Mouse (Mus musculus): ENCODE measurements around the gene Cep85l. TPM values are rescaled to one million over a fixed set of nuclear protein-coding genes. Genes with fewer than 3 reads are reported as not detected.

The Cep85l gene
- total and polyA plus RNA-seq, 3 experiments = 4.3 to 16.5 (median 16.2) TPM

- peaks cover 15% of the 10 kb centered on the region for H3K36me3 ChIP-seq (ENCODE audit: control insufficient read depth, insufficient read depth, low read length)
- DNase-seq = no peak
- TF ChIP-seq POLR2A (IDR thresholded peaks at IDR 0.05; ENCODE audit: insufficient read depth, low read depth, low read length) (no peak), EP300 (IDR thresholded peaks at IDR 0.05; ENCODE audit: insufficient read depth, low read depth, low read length) (no peak), CTCF (IDR thresholded peaks at IDR 0.05) (no peak)
- peak overlapping the region; percentile 98 for H3K4me3 ChIP-seq
- peak overlapping the region; percentile 99 for H3K27ac ChIP-seq
- peak overlapping the region; percentile 100; the same call in 1 of the 2 replicates for H3K9ac ChIP-seq (ENCODE audit: low read depth, low read length)
- H3K4me1 ChIP-seq (ENCODE audit: control insufficient read depth, insufficient read depth, low read length) = peaks cover 7% of the 10 kb centered on the region
- H3K79me2 ChIP-seq (replicated peaks; ENCODE audit: control insufficient read depth, insufficient read depth, low read length) = peaks cover 5% of the 10 kb centered on the region
- no peaks in the 10 kb centered on the region for H3K27me3 ChIP-seq (ENCODE audit: control insufficient read depth, insufficient read depth, low read length)
- 30% methylated on average over 6 of the region's 6 CpGs for WGBS
- intact Hi-C loops (cut with DNase I) = loop anchor here (2.0 kb wide), 2 partner anchors 59 to 85 kb away; no protein-coding TSS in a partner anchor
Observed at GRCm38 (mm10) chr10:53378296-53378695, 1.5 kb downstream of the Cep85l start.

GRCm38 (mm10) chr10:53377096-53377495 lies 2.7 kb downstream of the Cep85l start:
- Histone ChIP-seq H3K4me3 (peak overlapping the region; percentile 98; the same call in 1 of the 2 replicates), H3K36me3 (ENCODE audit: control insufficient read depth, insufficient read depth, low read length) (peaks cover 15% of the 10 kb centered on the region), H3K79me2 (replicated peaks; ENCODE audit: control insufficient read depth, insufficient read depth, low read length) (peaks cover 5% of the 10 kb centered on the region), H3K27me3 (ENCODE audit: control insufficient read depth, insufficient read depth, low read length) (no peaks in the 10 kb centered on the region), H3K27ac (peak overlapping the region; percentile 24; the same call in 1 of the 2 replicates), H3K4me1 (ENCODE audit: control insufficient read depth, insufficient read depth, low read length) (peaks cover 7% of the 10 kb centered on the region), H3K9ac (ENCODE audit: low read depth, low read length) (no peak overlapping the region)
- no peak for DNase-seq
- intact Hi-C loops (cut with DNase I) = no loop called here
- TF ChIP-seq CTCF (IDR thresholded peaks at IDR 0.05) (no peak), EP300 (IDR thresholded peaks at IDR 0.05; ENCODE audit: insufficient read depth, low read depth, low read length) (no peak), POLR2A (IDR thresholded peaks at IDR 0.05; ENCODE audit: insufficient read depth, low read depth, low read length) (no peak)

GRCm38 (mm10) chr10:53373885-53374578 lies 5.7 kb downstream of the Cep85l start:
- Histone ChIP-seq H3K27ac (no peak overlapping the region), H3K79me2 (replicated peaks; ENCODE audit: control insufficient read depth, insufficient read depth, low read length) (0 out of 2 replicates have a peak, but pooled peaks cover 3% of the 10 kb centered on the region), H3K4me1 (ENCODE audit: control insufficient read depth, insufficient read depth, low read length) (peaks cover 5% of the 10 kb centered on the region), H3K9ac (ENCODE audit: low read depth, low read length) (no peak overlapping the region), H3K36me3 (ENCODE audit: control insufficient read depth, insufficient read depth, low read length) (peaks cover 13% of the 10 kb centered on the region), H3K27me3 (ENCODE audit: control insufficient read depth, insufficient read depth, low read length) (no peaks in the 10 kb centered on the region), H3K4me3 (no peak overlapping the region)
- 83% methylated on average over 6 of the region's 6 CpGs for WGBS
- DNase-seq = no peak
- TF ChIP-seq EP300 (IDR thresholded peaks at IDR 0.05; ENCODE audit: insufficient read depth, low read depth, low read length) = no peak
- no peak for TF ChIP-seq POLR2A (IDR thresholded peaks at IDR 0.05; ENCODE audit: insufficient read depth, low read depth, low read length)
- intact Hi-C loops (cut with DNase I) = no loop called here

- no peak overlapping the region for H3K4me3 ChIP-seq
- DNase-seq = no peak
- peaks cover 6% of the 10 kb centered on the region for H3K79me2 ChIP-seq (replicated peaks; ENCODE audit: control insufficient read depth, insufficient read depth, low read length)
- no peaks in the 10 kb centered on the region for H3K27me3 ChIP-seq (ENCODE audit: control insufficient read depth, insufficient read depth, low read length)
- 86% methylated on average over 2 of the region's 2 CpGs for WGBS
- H3K4me1 ChIP-seq (ENCODE audit: control insufficient read depth, insufficient read depth, low read length) = no peaks in the 10 kb centered on the region; the same call in 1 of the 2 replicates
- intact Hi-C loops (cut with DNase I) = no loop called here
- H3K27ac ChIP-seq = no peak overlapping the region
- peaks cover 16% of the 10 kb centered on the region for H3K36me3 ChIP-seq (ENCODE audit: control insufficient read depth, insufficient read depth, low read length)
- TF ChIP-seq CTCF (IDR thresholded peaks at IDR 0.05) = no peak
- TF ChIP-seq EP300 (IDR thresholded peaks at IDR 0.05; ENCODE audit: insufficient read depth, low read depth, low read length) = no peak
- no peak for TF ChIP-seq POLR2A (IDR thresholded peaks at IDR 0.05; ENCODE audit: insufficient read depth, low read depth, low read length)
- H3K9ac ChIP-seq (ENCODE audit: low read depth, low read length) = no peak overlapping the region
Observed at GRCm38 (mm10) chr10:53367265-53367664, 12.5 kb downstream of the Cep85l start.

- TF ChIP-seq CTCF (IDR thresholded peaks at IDR 0.05) (no peak), EP300 (IDR thresholded peaks at IDR 0.05; ENCODE audit: insufficient read depth, low read depth, low read length) (no peak), POLR2A (IDR thresholded peaks at IDR 0.05; ENCODE audit: insufficient read depth, low read depth, low read length) (no peak)
- peaks cover 26% of the 10 kb centered on the region for H3K36me3 ChIP-seq (ENCODE audit: control insufficient read depth, insufficient read depth, low read length)
- intact Hi-C loops (cut with DNase I) = no loop called here
Observed at GRCm38 (mm10) chr10:53364311-53364710, 15.4 kb downstream of the Cep85l start.

GRCm38 (mm10) chr10:53359016-53359415 lies 20.7 kb downstream of the Cep85l start:
- no peak overlapping the region for H3K9ac ChIP-seq (ENCODE audit: low read depth, low read length)
- TF ChIP-seq CTCF (IDR thresholded peaks at IDR 0.05) = no peak
- TF ChIP-seq EP300 (IDR thresholded peaks at IDR 0.05; ENCODE audit: insufficient read depth, low read depth, low read length) = no peak
- TF ChIP-seq POLR2A (IDR thresholded peaks at IDR 0.05; ENCODE audit: insufficient read depth, low read depth, low read length) = no peak
- no peak overlapping the region for H3K27ac ChIP-seq
- no peaks in the 10 kb centered on the region for H3K27me3 ChIP-seq (ENCODE audit: control insufficient read depth, insufficient read depth, low read length)
- H3K79me2 ChIP-seq (replicated peaks; ENCODE audit: control insufficient read depth, insufficient read depth, low read length) = peaks cover 7% of the 10 kb centered on the region
- H3K4me1 ChIP-seq (ENCODE audit: control insufficient read depth, insufficient read depth, low read length) = peaks cover 4% of the 10 kb centered on the region
- WGBS = 77% methylated on average over 3 of the region's 3 CpGs
- intact Hi-C loops (cut with DNase I) = no loop called here
- peaks cover 35% of the 10 kb centered on the region for H3K36me3 ChIP-seq (ENCODE audit: control insufficient read depth, insufficient read depth, low read length)
- no peak for DNase-seq
- H3K4me3 ChIP-seq = no peak overlapping the region

More at GRCm38 (mm10) chr10:53364311-53364710, 15.4 kb downstream of the Cep85l start:
- Histone ChIP-seq H3K27ac (no peak overlapping the region), H3K4me1 (ENCODE audit: control insufficient read depth, insufficient read depth, low read length) (peaks cover 4% of the 10 kb centered on the region), H3K4me3 (no peak overlapping the region), H3K79me2 (replicated peaks; ENCODE audit: control insufficient read depth, insufficient read depth, low read length) (peaks cover 10% of the 10 kb centered on the region), H3K9ac (ENCODE audit: low read depth, low read length) (no peak overlapping the region), H3K27me3 (ENCODE audit: control insufficient read depth, insufficient read depth, low read length) (no peaks in the 10 kb centered on the region)
- no peak for DNase-seq

Measured in heart, adult 2 months (tissue).